In the genomic region with DNA sequence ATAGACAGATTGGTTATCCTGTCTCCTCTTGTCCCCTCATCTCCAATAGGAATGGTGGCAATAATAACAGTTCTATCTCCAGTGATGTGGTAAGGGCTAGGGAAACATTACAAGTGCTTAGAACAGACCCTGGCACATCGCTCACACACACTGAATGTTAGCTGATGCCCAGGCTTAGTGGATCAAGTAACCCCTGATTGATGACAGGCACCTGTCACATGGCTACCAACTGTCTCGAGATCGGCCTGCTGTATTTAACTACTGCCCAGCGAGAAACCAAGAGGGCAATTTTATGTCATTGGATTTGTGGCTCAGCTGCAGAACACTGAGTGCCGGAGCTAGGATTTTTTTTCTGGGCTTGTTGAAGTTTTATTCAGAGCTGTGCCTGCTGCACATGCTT, we compare ENCODE assay signal across 30 mouse cellular contexts. TPM values are rescaled to one million over a fixed set of nuclear protein-coding genes. Genes with fewer than 3 reads are reported as not detected.
DNase-seq lines count a peak whose midpoint lies in the region; ATAC-seq lines count a peak whose summit lies in the region.
"Had no signal": no experiment of that assay in that cellular context is flagged by ENCODE, and none has a peak within 500 bp of the region (broad histone marks: within the 10 kb centered on the region; RNA-seq: fewer than 3 reads in every experiment).

No protein-coding gene starts in this region.

- H3K9me3 ChIP-seq in forebrain, embryonic 11.5 days (ENCODE audit: control insufficient read depth, low read length) = no peaks in the 10 kb centered on the region
- H3K9me3 ChIP-seq in forebrain, embryonic 15.5 days = no peaks in the 10 kb centered on the region
- H3K9me3 ChIP-seq: embryonic facial prominence, embryonic 10.5 days; embryonic facial prominence, embryonic 13.5 days; forebrain, embryonic 13.5 days; heart, embryonic 10.5 days; heart, embryonic 13.5 days had no signal

- H3K36me3 ChIP-seq in forebrain, embryonic 11.5 days (ENCODE audit: control insufficient read depth, insufficient read depth, low read length) = no peaks in the 10 kb centered on the region
- no peaks in the 10 kb centered on the region for H3K36me3 ChIP-seq in forebrain, embryonic 15.5 days
- H3K36me3 ChIP-seq: embryonic facial prominence, embryonic 10.5 days; embryonic facial prominence, embryonic 13.5 days; heart, embryonic 10.5 days; heart, embryonic 13.5 days had no signal

- H3K4me1 ChIP-seq in forebrain, embryonic 11.5 days (replicated peaks; ENCODE audit: control insufficient read depth, insufficient read depth, low read length) = no peaks in the 10 kb centered on the region
- no peaks in the 10 kb centered on the region for H3K4me1 ChIP-seq in forebrain, embryonic 15.5 days
- H3K4me1 ChIP-seq: embryonic facial prominence, embryonic 10.5 days; embryonic facial prominence, embryonic 13.5 days; forebrain, embryonic 13.5 days; heart, embryonic 10.5 days; heart, embryonic 13.5 days had no signal

- H3K27me3 ChIP-seq in forebrain, embryonic 11.5 days (ENCODE audit: control insufficient read depth, insufficient read depth, low read length) = no peaks in the 10 kb centered on the region
- H3K27me3 ChIP-seq in forebrain, embryonic 15.5 days = no peaks in the 10 kb centered on the region
- H3K27me3 ChIP-seq: embryonic facial prominence, embryonic 13.5 days; forebrain, embryonic 13.5 days had no signal

- no peak overlapping the region for H3K9ac ChIP-seq in forebrain, embryonic 11.5 days (ENCODE audit: low read length)
- H3K9ac ChIP-seq in forebrain, embryonic 15.5 days (replicated peaks) = no peak overlapping the region
- H3K9ac ChIP-seq: embryonic facial prominence, embryonic 13.5 days; forebrain, embryonic 13.5 days; forebrain, postnatal 0 days; heart, embryonic 13.5 days; hindbrain, embryonic 14.5 days had no signal

- peak; percentile 8 for DNase-seq in forebrain, embryonic 11.5 days (ENCODE audit: low spot score)
- DNase-seq in gastrocnemius, adult 8-10 months (ENCODE audit: low spot score in 2 of 2) = peak; percentile 17 to 43
- DNase-seq in gastrocnemius, postnatal 4 days (ENCODE audit: low spot score in 2 of 2) = no peak
- DNase-seq in gastrocnemius, postnatal 14 days = peak; percentile 16
- DNase-seq in layer of hippocampus, postnatal 25 days (ENCODE audit: extremely low spot score in 1 of 2, low spot score in 1 of 2) = no peak
- DNase-seq: adrenal gland, adult 8-10 months; adrenal gland, postnatal 25 days; cerebellum, adult 11-12 months; cerebellum, adult 8-10 months; cerebellum, postnatal 10 days; cerebellum, postnatal 36 days; embryo, embryonic 11 days; forebrain, postnatal 0 days; heart, adult 2 months; heart, postnatal 14 days; heart, postnatal 4 days had no signal

- no peak overlapping the region for H3K4me2 ChIP-seq in forebrain, embryonic 11.5 days (ENCODE audit: low read depth, low read length, severe bottlenecking)
- H3K4me2 ChIP-seq in forebrain, embryonic 15.5 days (replicated peaks) = no peak overlapping the region
- H3K4me2 ChIP-seq: embryonic facial prominence, embryonic 13.5 days; forebrain, embryonic 13.5 days; heart, embryonic 13.5 days; hindbrain, embryonic 14.5 days had no signal

- no peak overlapping the region for H3K4me3 ChIP-seq in forebrain, embryonic 11.5 days (ENCODE audit: low read depth, low read length)
- H3K4me3 ChIP-seq in forebrain, embryonic 15.5 days = no peak overlapping the region
- H3K4me3 ChIP-seq: embryonic facial prominence, embryonic 10.5 days; embryonic facial prominence, embryonic 13.5 days; erythroblast, embryonic 14.5 days; forebrain, embryonic 13.5 days; heart, adult 2 months; heart, embryonic 10.5 days; heart, embryonic 13.5 days had no signal

- intact Hi-C loops in gastrocnemius, postnatal 14 days (cut with DNase I; ENCODE audit: low total_unique reads) = no loop called here

- ATAC-seq in forebrain, embryonic 11.5 days (replicated peaks; ENCODE audit: low FRiP score) = no peak
- no peak for ATAC-seq in forebrain, embryonic 15.5 days (replicated peaks)
- ATAC-seq: activated CD4-positive, CD25-positive, alpha-beta regulatory T cell, adult 4 months; forebrain, embryonic 13.5 days; forebrain, postnatal 0 days; hindbrain, postnatal 0 days; inflammation-experienced regulatory T-cells, adult 6 months had no signal

- WGBS in forebrain, embryonic 11.5 days = 94% methylated on average over 5 of the region's 5 CpGs
- 82% methylated on average over 5 of the region's 5 CpGs for WGBS in forebrain, embryonic 15.5 days

- H3K27ac ChIP-seq in forebrain, embryonic 11.5 days (ENCODE audit: low read depth, low read length) = no peak overlapping the region
- H3K27ac ChIP-seq in forebrain, embryonic 15.5 days (replicated peaks) = no peak overlapping the region
- H3K27ac ChIP-seq: embryonic facial prominence, embryonic 10.5 days; embryonic facial prominence, embryonic 13.5 days; forebrain, embryonic 13.5 days; heart, adult 2 months; heart, embryonic 10.5 days; heart, embryonic 13.5 days; hindbrain, embryonic 14.5 days; hindbrain, postnatal 0 days had no signal

RNA-seq across cellular contexts. Expression of gene Stbd1, which starts 7.8 kb away (rescaled TPM):
- 6.3 and 7.0 TPM in 2 replicates for polyA plus RNA-seq in forebrain, embryonic 11.5 days (2014; fragmentation: Nextera tagmentation; extraction: Ambion mirVana)
- polyA plus RNA-seq in forebrain, embryonic 15.5 days (2015; fragmentation: Nextera tagmentation; extraction: Ambion mirVana) = 3.4 TPM in 2 replicates
- 10 to 100 TPM; 35.7 to 80.7 (median 50.1) TPM for total RNA-seq in gastrocnemius, adult 8-10 months (2022)
- 100 to 1,000 TPM; 228 to 257 TPM for total RNA-seq in gastrocnemius, postnatal 4 days (2021)
- 100 to 1,000 TPM in 1 of 2 experiments, 10 to 100 TPM in 1; 84.1 to 108 TPM for total RNA-seq in gastrocnemius, postnatal 14 days (2021)
- total RNA-seq in layer of hippocampus, postnatal 25 days (2021) = 1 to 10 TPM; 2.2 to 2.7 TPM

RNA-seq across cellular contexts. Expression of gene Fam47e, which starts 40.2 kb away (rescaled TPM):
- not detected in 2 replicates for polyA plus RNA-seq in forebrain, embryonic 11.5 days (2014; fragmentation: Nextera tagmentation; extraction: Ambion mirVana)
- 0.42 and 0.69 TPM in 2 replicates for polyA plus RNA-seq in forebrain, embryonic 15.5 days (2015; fragmentation: Nextera tagmentation; extraction: Ambion mirVana)
- not detected for total RNA-seq in gastrocnemius, adult 8-10 months (2022)
- not detected for total RNA-seq in gastrocnemius, postnatal 4 days (2021)
- total RNA-seq in gastrocnemius, postnatal 14 days (2021) = not detected
- total RNA-seq in layer of hippocampus, postnatal 25 days (2021) = under 1 TPM in 1 of 2 experiments, not detected in 1; 0.42 TPM
- total RNA-seq: adrenal gland, adult 8-10 months; adrenal gland, postnatal 25 days; ES-E14; granulocyte monocyte progenitor cell, adult 5-6 weeks; heart, adult 2 months; heart, postnatal 14 days; heart, postnatal 4 days had no signal
- polyA plus RNA-seq: activated CD4-positive, CD25-positive, alpha-beta regulatory T cell, adult 4 months; embryonic facial prominence, embryonic 10.5 days; erythroblast, embryonic 14.5 days; forebrain, embryonic 13.5 days; heart, embryonic 10.5 days; heart, embryonic 13.5 days; hindbrain, embryonic 11.5 days; inflammation-experienced regulatory T-cells, adult 6 months had no signal

Comparison
In these comparisons a context has a peak if more than half of its experiments do, and no peak if none do; other contexts are left out.
1. DNase-seq: peak in forebrain, embryonic 11.5 days (single experiment), gastrocnemius, adult 8-10 months (2 of 2) and gastrocnemius, postnatal 14 days (single experiment); none in gastrocnemius, postnatal 4 days (0 of 2) and layer of hippocampus, postnatal 25 days (0 of 2).
2. RNA of gene Stbd1, which starts 7.8 kb away (total RNA-seq): 228 to 257 TPM in gastrocnemius, postnatal 4 days, 84.1 to 108 TPM in gastrocnemius, postnatal 14 days and 35.7 to 80.7 TPM in gastrocnemius, adult 8-10 months; 2.2 to 2.7 TPM in layer of hippocampus, postnatal 25 days; every median in the first group is over 10 times any median in the second.